Mouse (Mus musculus) hindbrain, postnatal 0 days (tissue): Measurements from ENCODE around the gene Spef2. TPM values are rescaled to one million over a fixed set of nuclear protein-coding genes. Genes with fewer than 3 reads are reported as not detected.
A peak's percentile ranks its signal among the peaks of the same experiment; 100 is the strongest.
"Not testable (repeated sequence)": the region's sequence is repeated elsewhere in the genome, so short reads cannot be mapped to it uniquely, and the experiment has no call there.

Source experiments
- ATAC-seq: fragments of 200-750 bp; cut with Nextera tagmentation; 2 replicates; pipeline ENCODE4 v1.8.0; 2017; ENCODE audit warnings: mild to moderate bottlenecking, moderate TSS enrichment, moderate library complexity
- DNase-seq: peaks from one replicate; pipeline ENCODE4 v3.0.0-alpha.2; 2015; ENCODE audit warnings: low spot score
- H3K27ac ChIP-seq: fragments of 300-500 bp; sonication (generic); 2 replicates; pipeline ENCODE4 v1.5.1; 2014; ENCODE audit warnings: mild to moderate bottlenecking
- H3K27me3 ChIP-seq: fragments of 300-500 bp; sonication (generic); 2 replicates; pipeline ENCODE4 v1.6.1; 2014; ENCODE audit warnings: low read length, mixed read lengths; ENCODE audit not compliant: insufficient read depth
- H3K36me3 ChIP-seq: fragments of 300-500 bp; sonication (generic); 2 replicates; pipeline ENCODE4 v1.6.1; 2014; ENCODE audit warnings: low read length, mixed read lengths; ENCODE audit not compliant: insufficient read depth
- H3K4me1 ChIP-seq: fragments of 300-500 bp; sonication (generic); 2 replicates; pipeline ENCODE4 v1.6.1; 2014; ENCODE audit warnings: antibody characterized with exemption, low read length, mixed read lengths; ENCODE audit not compliant: insufficient read depth
- H3K4me2 ChIP-seq: fragments of 300-500 bp; sonication (generic); 2 replicates; pipeline ENCODE4 v1.6.1; 2014; ENCODE audit warnings: low read depth, mild to moderate bottlenecking, low read length, moderate library complexity, mixed read lengths
- H3K4me3 ChIP-seq: fragments of 300-500 bp; sonication (generic); 2 replicates; pipeline ENCODE4 v1.5.1; 2014; ENCODE audit warnings: low read length
- H3K9ac ChIP-seq: fragments of 300-500 bp; sonication (generic); replicated peaks from 2 replicates; pipeline ENCODE4 v1.6.1; 2014; ENCODE audit warnings: mild to moderate bottlenecking, low read length, moderate library complexity, mixed read lengths
- H3K9me3 ChIP-seq: fragments of 300-500 bp; sonication (generic); 2 replicates; pipeline ENCODE4 v1.6.1; 2016; ENCODE audit warnings: low read length, mixed read lengths
- CTCF ChIP-seq: IDR thresholded peaks from 2 replicates; pipeline ENCODE4 v1.5.1; 2016; ENCODE audit warnings: antibody characterized with exemption, control low read depth, low read depth
- WGBS: fragments of 180-500 bp; shearing (Covaris S2); extraction: QIAGEN DNeasy Blood & Tissue Kit; methylation state at CpG from one replicate; pipeline ENCODE4 v1.1.7; 2014; 5-methylcytosine and 5-hydroxymethylcytosine counted together
- polyA plus RNA-seq: library from polyadenylated mRNA; unstranded; fragments of >200 nt; fragmentation: Nextera tagmentation; extraction: Ambion mirVana; gene quantifications from 2 replicates; pipeline ENCODE4 v1.2.1, GENCODE M21; 2015
- total RNA-seq: library from RNA; depleted of rRNA; stranded (reverse); fragments of >200 nt; gene quantifications from 2 replicates; pipeline ENCODE4 v1.2.3, GENCODE M21; 2014

The Spef2 gene
- total and polyA plus RNA-seq, 2 experiments from 2014 or later: 0.42 to 1.9 TPM

- ATAC-seq: no peak
- no peak overlapping the region for H3K9ac ChIP-seq
Observed at GRCm38 (mm10) chr15:9573361-9573760, 175.3 kb downstream of the Spef2 start.

GRCm38 (mm10) chr15:9572664-9573063 lies 176.0 kb downstream of the Spef2 start:
- no peak for ATAC-seq
- H3K36me3 ChIP-seq: no peaks in the 10 kb centered on the region
- TF ChIP-seq CTCF: no peak
- DNase-seq: no peak
- H3K4me1 ChIP-seq: no peaks in the 10 kb centered on the region
- 93% methylated on average over 7 of the region's 7 CpGs for WGBS
- H3K4me3 ChIP-seq: no peak overlapping the region
- H3K27me3 ChIP-seq: no peaks in the 10 kb centered on the region
- no peaks in the 10 kb centered on the region for H3K9me3 ChIP-seq
- no peak overlapping the region for H3K9ac ChIP-seq
- H3K27ac ChIP-seq: no peak overlapping the region
- H3K4me2 ChIP-seq: no peak overlapping the region

More at GRCm38 (mm10) chr15:9573361-9573760, 175.3 kb downstream of the Spef2 start:
- WGBS: 84% methylated on average over 4 of the region's 4 CpGs
- Histone ChIP-seq H3K36me3 (no peaks in the 10 kb centered on the region), H3K4me2 (no peak overlapping the region), H3K4me3 (no peak overlapping the region), H3K27ac (no peak overlapping the region), H3K4me1 (no peaks in the 10 kb centered on the region), H3K9me3 (no peaks in the 10 kb centered on the region), H3K27me3 (no peaks in the 10 kb centered on the region)
- no peak for TF ChIP-seq CTCF
- peak; percentile 8 for DNase-seq

GRCm38 (mm10) chr15:9571896-9572295 lies 176.8 kb downstream of the Spef2 start:
- Histone ChIP-seq H3K27ac (no peak overlapping the region), H3K27me3 (no peaks in the 10 kb centered on the region), H3K4me1 (no peaks in the 10 kb centered on the region), H3K9me3 (no peaks in the 10 kb centered on the region), H3K4me3 (no peak overlapping the region), H3K4me2 (no peak overlapping the region), H3K36me3 (no peaks in the 10 kb centered on the region), H3K9ac (no peak overlapping the region)
- ATAC-seq: no peak
- no peak for TF ChIP-seq CTCF
- WGBS: 94% methylated on average over 2 of the region's 2 CpGs
- no peak for DNase-seq

GRCm38 (mm10) chr15:9567316-9567715 lies 181.4 kb downstream of the Spef2 start:
- TF ChIP-seq CTCF: no peak
- Histone ChIP-seq H3K9me3 (no peaks in the 10 kb centered on the region), H3K9ac (no peak overlapping the region), H3K4me1 (no peaks in the 10 kb centered on the region), H3K4me2 (no peak overlapping the region), H3K27ac (no peak overlapping the region), H3K36me3 (no peaks in the 10 kb centered on the region), H3K4me3 (no peak overlapping the region), H3K27me3 (no peaks in the 10 kb centered on the region)
- WGBS: 92% methylated on average over 4 of the region's 4 CpGs
- DNase-seq: no peak
- no peak for ATAC-seq

- TF ChIP-seq CTCF: no peak
- no peak overlapping the region for H3K27ac ChIP-seq
- H3K9me3 ChIP-seq: no peaks in the 10 kb centered on the region
- no peak overlapping the region for H3K4me3 ChIP-seq
- ATAC-seq: no peak
- H3K9ac ChIP-seq: no peak overlapping the region
- WGBS: 74% methylated on average over 6 of the region's 6 CpGs
- no peak for DNase-seq
- no peaks in the 10 kb centered on the region for H3K4me1 ChIP-seq
- no peak overlapping the region for H3K4me2 ChIP-seq
- H3K36me3 ChIP-seq: no peaks in the 10 kb centered on the region
- no peaks in the 10 kb centered on the region for H3K27me3 ChIP-seq
Observed at GRCm38 (mm10) chr15:9565396-9565795, 183.3 kb downstream of the Spef2 start.

- Histone ChIP-seq H3K4me1 (no peaks in the 10 kb centered on the region), H3K27ac (no peak overlapping the region), H3K27me3 (no peaks in the 10 kb centered on the region), H3K36me3 (no peaks in the 10 kb centered on the region), H3K4me3 (no peak overlapping the region), H3K9me3 (no peaks in the 10 kb centered on the region), H3K9ac (no peak overlapping the region), H3K4me2 (no peak overlapping the region)
- no peak for ATAC-seq
- 84% methylated on average over 3 of the region's 3 CpGs for WGBS
- TF ChIP-seq CTCF: no peak
- DNase-seq: no peak
Observed at GRCm38 (mm10) chr15:9564156-9564555, 184.5 kb downstream of the Spef2 start.

- H3K27me3 ChIP-seq, DNase-seq, H3K9ac ChIP-seq, H3K4me2 ChIP-seq, H3K36me3 ChIP-seq, H3K27ac ChIP-seq, H3K9me3 ChIP-seq, ATAC-seq, H3K4me1 ChIP-seq, H3K4me3 ChIP-seq: not testable (repeated sequence)
- 90% methylated on average over 13 of the region's 15 CpGs for WGBS
Observed at GRCm38 (mm10) chr15:9557264-9557663, 191.4 kb downstream of the Spef2 start.
